Mouse (Mus musculus) left cerebral cortex, adult 2 months (tissue): ENCODE data around the gene Nupl2. TPM values are rescaled to one million over a fixed set of nuclear protein-coding genes. Genes with fewer than 3 reads are reported as not detected.

Experiments
- DNase-seq, 2 experiments: peaks; one replicate each; pipeline ENCODE4 v3.0.0; 2021 to 2022; ENCODE audit warnings: low spot score in 2 of 2, mixed read lengths in 1 of 2; ENCODE audit errors: extremely low spot score in 1 of 2
- H3K27ac ChIP-seq: fragments of 200-600 bp; 2 replicates; pipeline ENCODE4 v1.8.1; 2022
- H3K4me3 ChIP-seq: fragments of 200-600 bp; 2 replicates; pipeline ENCODE4 v1.8.1; 2022
- CTCF ChIP-seq: fragments of 200-600 bp; IDR thresholded peaks from 2 replicates; pipeline ENCODE4 v1.8.1; 2022; ENCODE audit warnings: antibody characterized with exemption, mild to moderate bottlenecking, moderate library complexity
- intact Hi-C: fragments of 180-260 bp; cut with DNase I; formaldehyde crosslinking; loops from one replicate; pipeline ENCODE4 v1.15.1; 2025
- total RNA-seq, 2 experiments: library from RNA; stranded (reverse); gene quantifications; 2 replicates each; pipeline ENCODE4 v1.2.3; 2021

Gene Nupl2
- total RNA-seq, 2 experiments from 2014 or later, result 10.6 to 12.6 TPM

- no peak overlapping the region for H3K27ac ChIP-seq
- intact Hi-C loops, result no loop called here
- no peak overlapping the region for H3K4me3 ChIP-seq
- DNase-seq, result no peak
- TF ChIP-seq CTCF, result no peak
Measured at GRCm38 (mm10) chr5:24213861-24214546, 49.2 kb downstream of the Nupl2 start.

- H3K4me3 ChIP-seq, result no peak overlapping the region
- intact Hi-C loops, result no loop called here
- H3K27ac ChIP-seq, result no peak overlapping the region
- TF ChIP-seq CTCF, result no peak
- no peak for DNase-seq
Measured at GRCm38 (mm10) chr5:24214547-24214878, 49.8 kb downstream of the Nupl2 start.

- intact Hi-C loops, result no loop called here
- no peak for DNase-seq
- Histone ChIP-seq H3K4me3 (no peak overlapping the region), H3K27ac (no peak overlapping the region)
- no peak for TF ChIP-seq CTCF
Measured at GRCm38 (mm10) chr5:24214900-24215299, 50.1 kb downstream of the Nupl2 start.

Other genes starting within 250 kb of the Nupl2 start
- 10 to 100 TPM; 14.9 to 19.6 TPM for gene Fam126a, start 134.3 kb upstream of the Nupl2 start, total RNA-seq
- gene Klhl7, start 64.4 kb upstream of the Nupl2 start, total RNA-seq, result 10 to 100 TPM; 88.2 TPM
- gene Kcnh2, start 186.6 kb downstream of the Nupl2 start, total RNA-seq, result 10 to 100 TPM; 28.6 to 32.8 TPM
- gene Nos3, start 199.8 kb downstream of the Nupl2 start, total RNA-seq, result 1 to 10 TPM; 8.8 to 9.3 TPM
- gene Atg9b, start 227.2 kb downstream of the Nupl2 start, total RNA-seq, result 1 to 10 TPM; 4.0 to 4.2 TPM
- 10 to 100 TPM; 45.3 to 54.9 TPM for gene Abcb8, start 228.7 kb downstream of the Nupl2 start, total RNA-seq
- under 1 TPM in 1 of 2 experiments, not detected in 1; 0.36 TPM for gene Asic3, start 248.4 kb downstream of the Nupl2 start, total RNA-seq